Mouse (Mus musculus): ENCODE measurements around the gene Elk3.

- TF ChIP-seq CTCF (IDR thresholded peaks at IDR 0.05; ENCODE audit: low read depth, low read length) (no peak), POLR2A (IDR thresholded peaks at IDR 0.05; ENCODE audit: extremely low read depth, insufficient read depth, low read length) (no peak)
Observed at GRCm38 (mm10) chr10:93356122-93356521, 45.2 kb upstream of the Elk3 start.
